Mouse (Mus musculus): ENCODE data around the gene Fgfr2. TPM values are rescaled to one million over a fixed set of nuclear protein-coding genes. Genes with fewer than 3 reads are reported as not detected.
A peak's percentile ranks its signal among the peaks of the same experiment; 100 is the strongest.

Fgfr2 gene
- polyA plus RNA-seq, 1 experiment from 2014 or later: 104 TPM

DNA sequence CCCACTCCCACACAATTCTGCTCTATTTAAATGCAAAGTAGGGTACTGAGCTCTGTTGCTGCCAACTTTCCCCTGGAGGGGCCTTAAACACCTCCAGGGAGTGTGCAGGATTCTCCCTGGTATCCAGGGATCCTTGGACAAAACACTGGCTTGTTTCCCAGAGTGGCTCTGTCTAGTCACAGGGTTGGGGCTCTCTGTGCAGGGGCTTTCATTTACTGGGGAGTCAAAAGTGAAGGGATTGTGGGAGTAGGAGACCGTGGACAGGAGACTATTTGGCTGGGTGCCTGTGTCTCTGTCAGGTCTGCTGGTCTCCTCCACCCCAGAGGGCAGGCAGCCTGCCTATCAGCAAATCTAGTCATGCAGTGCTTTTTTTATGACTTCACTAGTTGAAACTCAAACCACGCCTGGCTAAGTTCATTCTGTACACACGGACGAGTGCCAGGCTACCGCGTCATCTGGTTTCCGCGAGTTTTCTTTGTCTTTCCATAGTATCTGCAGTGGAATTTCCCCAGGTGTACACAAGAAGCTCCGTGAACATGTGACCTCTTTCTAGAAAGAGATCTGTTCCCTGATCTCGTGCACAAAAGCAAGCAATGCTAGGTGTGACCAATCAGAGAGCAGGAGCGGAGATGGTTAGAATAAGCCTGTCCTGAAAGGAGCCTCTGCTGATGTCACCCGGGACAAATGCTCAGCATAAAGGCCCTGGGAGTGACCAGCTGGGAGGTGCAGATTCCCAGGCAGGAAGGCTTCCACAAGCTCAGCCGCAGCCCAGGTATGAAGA lies 2548.7 kb downstream of the Fgfr2 start:
- H3K4me3 ChIP-seq (replicated peaks): no peak overlapping the region
- H3K4me1 ChIP-seq: 0 out of 2 replicates have a peak, but pooled peaks cover 6% of the 10 kb centered on the region
- peak; percentile 76 for ATAC-seq (ENCODE audit: insufficient read depth, low FRiP score, low read depth)
- H3K4me2 ChIP-seq: peak overlapping the region; percentile 35
- no peaks in the 10 kb centered on the region for H3K36me3 ChIP-seq
- H3K27me3 ChIP-seq (replicated peaks): no peaks in the 10 kb centered on the region
- H3K9me3 ChIP-seq: no peaks in the 10 kb centered on the region
- WGBS: 42% methylated on average over 13 of the region's 13 CpGs
- peak overlapping the region; percentile 78 for H3K27ac ChIP-seq
- H3K9ac ChIP-seq: no peak overlapping the region

DNA sequence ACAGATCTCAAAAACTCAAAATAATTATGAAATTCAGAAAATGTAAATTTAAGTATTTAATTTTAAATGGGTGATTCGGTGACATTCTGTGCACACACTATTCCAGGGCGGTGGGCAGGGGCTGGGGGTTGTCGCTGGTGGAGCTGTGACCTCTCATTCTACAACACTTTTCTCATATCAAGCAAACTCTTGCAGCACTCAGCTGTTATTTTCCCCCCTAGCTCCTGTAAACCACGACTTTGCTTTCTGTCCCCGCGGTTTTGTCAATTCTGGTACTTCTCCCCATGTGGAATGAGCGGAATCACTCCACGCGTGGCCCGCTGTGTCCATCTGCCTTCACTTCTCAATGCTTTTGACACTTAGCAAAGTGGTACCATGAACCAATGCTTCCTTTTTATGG lies 2549.4 kb downstream of the Fgfr2 start:
- no peak for ATAC-seq (ENCODE audit: insufficient read depth, low FRiP score, low read depth)
- no peaks in the 10 kb centered on the region for H3K9me3 ChIP-seq
- 92% methylated on average over 10 of the region's 10 CpGs for WGBS
- H3K27me3 ChIP-seq (replicated peaks): no peaks in the 10 kb centered on the region
- no peaks in the 10 kb centered on the region for H3K36me3 ChIP-seq
- peak overlapping the region; percentile 78; the same call in 1 of the 2 replicates for H3K27ac ChIP-seq
- no peak overlapping the region for H3K4me2 ChIP-seq
- no peak overlapping the region for H3K9ac ChIP-seq
- no peak overlapping the region for H3K4me3 ChIP-seq (replicated peaks)
- 0 out of 2 replicates have a peak, but pooled peaks cover 10% of the 10 kb centered on the region for H3K4me1 ChIP-seq

DNA sequence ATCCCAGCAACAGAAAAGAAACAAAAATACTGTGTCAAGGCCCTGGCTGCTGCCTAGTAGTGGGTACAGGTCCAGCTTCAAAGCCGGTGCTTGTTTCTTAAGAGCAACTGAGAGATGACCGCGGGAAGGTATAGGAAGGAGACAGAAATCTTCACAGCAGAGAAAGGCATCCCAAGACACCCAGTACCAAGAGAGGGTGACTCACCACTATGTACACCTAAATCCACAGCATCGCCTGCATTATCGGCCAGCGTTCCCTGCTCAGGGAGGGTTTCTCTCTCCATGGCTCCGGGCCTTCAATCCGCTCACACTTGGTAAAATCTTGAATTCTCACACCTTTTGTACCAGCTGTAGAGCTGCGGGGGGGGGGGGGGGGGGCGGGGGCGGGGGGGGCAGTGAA lies 2550.3 kb downstream of the Fgfr2 start, which contains the start of gene Nsmce4a:
Gene Nsmce4a (minus strand): TSS at position 298 of the 400 bp plus-strand sequence.
- Histone ChIP-seq H3K27ac (peak within 1 kb of the TSS; percentile 78; the same call in 1 of the 2 replicates), H3K4me1 (0 out of 2 replicates have a peak, but pooled peaks cover 10% of the 10 kb centered on the region), H3K4me3 (replicated peaks) (no peak within 1 kb of the TSS), H3K36me3 (no peaks in the 10 kb centered on the region), H3K9ac (no peak within 1 kb of the TSS), H3K9me3 (no peaks in the 10 kb centered on the region), H3K27me3 (replicated peaks) (no peaks in the 10 kb centered on the region), H3K4me2 (no peak within 1 kb of the TSS)
- WGBS: 68% methylated on average over 10 of the region's 11 CpGs
- no peak for ATAC-seq (ENCODE audit: insufficient read depth, low FRiP score, low read depth)

DNA sequence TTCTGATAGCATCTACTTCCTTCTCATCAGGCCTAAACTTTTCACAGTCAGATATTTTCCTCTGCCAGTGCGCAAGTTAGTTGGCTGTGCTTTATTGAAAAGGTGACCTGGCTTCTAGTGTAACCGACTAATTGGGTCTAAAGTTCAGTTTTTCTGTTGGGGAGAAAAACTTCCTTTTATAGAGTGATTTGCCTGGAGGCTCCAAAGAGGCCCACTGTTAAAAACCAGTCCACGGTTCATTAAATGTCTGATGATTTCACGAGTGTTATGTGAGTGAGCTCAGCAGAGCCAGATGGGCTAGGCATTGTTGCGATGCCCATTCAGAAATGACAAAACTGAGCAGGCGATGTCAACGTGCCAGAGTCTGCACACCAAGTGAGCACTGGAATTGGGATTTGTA lies 2552.7 kb downstream of the Fgfr2 start:
- Histone ChIP-seq H3K4me2 (no peak overlapping the region), H3K36me3 (no peaks in the 10 kb centered on the region), H3K9ac (no peak overlapping the region), H3K4me1 (0 out of 2 replicates have a peak, but pooled peaks cover 10% of the 10 kb centered on the region), H3K27me3 (replicated peaks) (no peaks in the 10 kb centered on the region), H3K27ac (no peak overlapping the region), H3K9me3 (no peaks in the 10 kb centered on the region), H3K4me3 (replicated peaks) (no peak overlapping the region)
- no peak for ATAC-seq (ENCODE audit: insufficient read depth, low FRiP score, low read depth)
- WGBS: 77% methylated on average over 7 of the region's 7 CpGs

- Histone ChIP-seq H3K9ac (no peak overlapping the region), H3K9me3 (no peaks in the 10 kb centered on the region), H3K27ac (peak overlapping the region; percentile 16; the same call in 1 of the 2 replicates), H3K36me3 (no peaks in the 10 kb centered on the region), H3K4me2 (no peak overlapping the region), H3K4me1 (0 out of 2 replicates have a peak, but pooled peaks cover 4% of the 10 kb centered on the region), H3K27me3 (replicated peaks) (no peaks in the 10 kb centered on the region), H3K4me3 (replicated peaks) (no peak overlapping the region)
- 32% methylated on average over 9 of the region's 9 CpGs for WGBS
- peak; percentile 34; the same call in 1 of the 2 replicates for ATAC-seq (ENCODE audit: insufficient read depth, low FRiP score, low read depth)
Measured at GRCm38 (mm10) chr7:130568783-130569436, 2554.2 kb downstream of the Fgfr2 start.

DNA sequence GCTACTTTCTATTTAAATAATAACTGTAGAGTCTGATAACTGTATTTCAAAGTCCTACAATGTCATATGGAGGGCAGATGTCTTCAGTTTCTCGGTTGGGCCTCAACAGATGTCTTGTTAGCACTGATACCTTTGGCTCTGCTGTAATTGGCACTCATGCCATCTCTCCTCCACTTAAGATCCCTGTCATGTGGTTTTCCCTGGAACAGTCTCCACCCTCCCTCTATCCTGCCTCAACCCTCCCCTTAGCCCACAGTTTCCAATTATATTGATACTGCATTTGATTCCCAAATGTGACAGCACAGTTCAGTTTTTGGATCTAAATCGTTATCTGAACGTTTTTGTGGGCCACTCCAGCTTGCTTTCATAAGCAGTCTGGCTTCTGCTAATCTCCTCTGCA lies 2558.6 kb downstream of the Fgfr2 start:
- no peak overlapping the region for H3K27ac ChIP-seq
- no peak overlapping the region for H3K4me2 ChIP-seq
- H3K27me3 ChIP-seq (replicated peaks): no peaks in the 10 kb centered on the region
- H3K9ac ChIP-seq: no peak overlapping the region
- WGBS: 73% methylated on average over 3 of the region's 3 CpGs
- H3K4me1 ChIP-seq: 0 out of 2 replicates have a peak, but pooled peaks cover 4% of the 10 kb centered on the region
- H3K9me3 ChIP-seq: no peaks in the 10 kb centered on the region
- H3K4me3 ChIP-seq (replicated peaks): no peak overlapping the region
- ATAC-seq (ENCODE audit: insufficient read depth, low FRiP score, low read depth): no peak
- no peaks in the 10 kb centered on the region for H3K36me3 ChIP-seq

GRCm38 (mm10) chr7:130563880-130564279 lies 2559.3 kb downstream of the Fgfr2 start:
- Histone ChIP-seq H3K36me3 (no peaks in the 10 kb centered on the region), H3K27me3 (replicated peaks) (no peaks in the 10 kb centered on the region), H3K27ac (no peak overlapping the region), H3K9ac (no peak overlapping the region), H3K4me3 (replicated peaks) (no peak overlapping the region), H3K4me1 (0 out of 2 replicates have a peak, but pooled peaks cover 2% of the 10 kb centered on the region), H3K9me3 (no peaks in the 10 kb centered on the region), H3K4me2 (no peak overlapping the region)
- WGBS: 61% methylated on average over 4 of the region's 4 CpGs
- ATAC-seq (ENCODE audit: insufficient read depth, low FRiP score, low read depth): no peak

- H3K27me3 ChIP-seq (replicated peaks): no peaks in the 10 kb centered on the region
- H3K27ac ChIP-seq: no peak overlapping the region
- H3K9ac ChIP-seq: no peak overlapping the region
- H3K36me3 ChIP-seq: no peaks in the 10 kb centered on the region
- no peak for ATAC-seq (ENCODE audit: insufficient read depth, low FRiP score, low read depth)
- no peak overlapping the region for H3K4me3 ChIP-seq (replicated peaks)
- H3K4me1 ChIP-seq: no peaks in the 10 kb centered on the region
- 90% methylated on average over 4 of the region's 4 CpGs for WGBS
- no peaks in the 10 kb centered on the region for H3K9me3 ChIP-seq
- H3K4me2 ChIP-seq: no peak overlapping the region
Measured at GRCm38 (mm10) chr7:130563276-130563675, 2559.9 kb downstream of the Fgfr2 start.

- WGBS: 65% methylated on average over 1 of the region's 1 CpGs
- no peaks in the 10 kb centered on the region for H3K4me1 ChIP-seq
- H3K4me2 ChIP-seq: no peak overlapping the region
Measured at GRCm38 (mm10) chr7:130560933-130561332, 2562.2 kb downstream of the Fgfr2 start.

GRCm38 (mm10) chr7:130558592-130558991 lies 2564.6 kb downstream of the Fgfr2 start:
- ATAC-seq (ENCODE audit: insufficient read depth, low FRiP score, low read depth): no peak
- Histone ChIP-seq H3K9ac (no peak overlapping the region), H3K27me3 (replicated peaks) (no peaks in the 10 kb centered on the region), H3K4me1 (no peaks in the 10 kb centered on the region), H3K4me3 (replicated peaks) (no peak overlapping the region), H3K36me3 (no peaks in the 10 kb centered on the region), H3K27ac (no peak overlapping the region), H3K4me2 (no peak overlapping the region), H3K9me3 (no peaks in the 10 kb centered on the region)
- WGBS: 79% methylated on average over 4 of the region's 4 CpGs

More at GRCm38 (mm10) chr7:130560933-130561332, 2562.2 kb downstream of the Fgfr2 start:
- H3K27me3 ChIP-seq (replicated peaks): no peaks in the 10 kb centered on the region
- no peak for ATAC-seq (ENCODE audit: insufficient read depth, low FRiP score, low read depth)
- no peak overlapping the region for H3K9ac ChIP-seq
- no peaks in the 10 kb centered on the region for H3K36me3 ChIP-seq
- no peaks in the 10 kb centered on the region for H3K9me3 ChIP-seq
- H3K4me3 ChIP-seq (replicated peaks): no peak overlapping the region
- H3K27ac ChIP-seq: no peak overlapping the region

GRCm38 (mm10) chr7:130555597-130555996 lies 2567.6 kb downstream of the Fgfr2 start:
- Histone ChIP-seq H3K9me3 (no peaks in the 10 kb centered on the region), H3K36me3 (no peaks in the 10 kb centered on the region), H3K9ac (no peak overlapping the region), H3K4me2 (no peak overlapping the region), H3K4me3 (replicated peaks) (no peak overlapping the region), H3K27ac (no peak overlapping the region), H3K4me1 (no peaks in the 10 kb centered on the region), H3K27me3 (replicated peaks) (no peaks in the 10 kb centered on the region)
- WGBS: 64% methylated on average over 5 of the region's 5 CpGs
- no peak for ATAC-seq (ENCODE audit: insufficient read depth, low FRiP score, low read depth)

DNA sequence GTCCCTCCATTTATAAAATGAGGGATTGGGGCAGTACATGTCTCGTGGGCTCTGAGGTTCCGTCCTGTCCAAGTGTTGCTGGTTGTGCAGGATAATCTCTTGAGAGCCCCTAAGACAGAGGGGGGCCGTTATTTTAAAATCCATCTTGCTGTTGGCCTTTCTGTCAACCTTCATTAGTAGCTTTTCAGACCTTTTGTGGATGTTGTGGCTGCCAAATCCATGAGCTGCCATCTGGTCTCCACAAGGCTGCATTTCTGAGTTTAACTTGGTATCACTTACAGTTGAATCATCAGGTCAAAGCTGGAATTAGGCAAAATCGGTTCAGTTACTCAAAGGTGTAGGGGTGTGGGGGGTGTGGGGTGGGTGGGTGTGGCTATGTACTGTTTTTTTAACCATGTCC lies 2569.8 kb downstream of the Fgfr2 start:
- Histone ChIP-seq H3K27ac (no peak overlapping the region), H3K36me3 (no peaks in the 10 kb centered on the region), H3K4me1 (no peaks in the 10 kb centered on the region), H3K4me2 (no peak overlapping the region), H3K4me3 (replicated peaks) (no peak overlapping the region), H3K27me3 (replicated peaks) (no peaks in the 10 kb centered on the region), H3K9ac (no peak overlapping the region), H3K9me3 (no peaks in the 10 kb centered on the region)
- WGBS: 62% methylated on average over 4 of the region's 4 CpGs
- no peak for ATAC-seq (ENCODE audit: insufficient read depth, low FRiP score, low read depth)
